Mouse (Mus musculus): ENCODE results near the gene B3galt1.

GRCm38 (mm10) chr2:67968812-67969211 is 403.1 kb downstream of the B3galt1 start:
- TF ChIP-seq CTCF (IDR thresholded peaks at IDR 0.05; ENCODE audit: extremely low read depth, insufficient read length, insufficient replicate concordance, low read depth, low read length), result no peak
- no peak for TF ChIP-seq POLR2A (IDR thresholded peaks at IDR 0.05; ENCODE audit: low read depth, low read length)
